Mouse (Mus musculus) G1E (cell line): Measurements from ENCODE around the gene Nln. TPM values are rescaled to one million over a fixed set of nuclear protein-coding genes. Genes with fewer than 3 reads are reported as not detected.

Experiments used
- ATAC-seq: 2 replicates; pipeline ENCODE4 v1.8.0; 2016; ENCODE audit warnings: mild to moderate bottlenecking; ENCODE audit not compliant: insufficient number of reproducible peaks, poor library complexity, low FRiP score, severe bottlenecking; ENCODE audit errors: extremely low read depth
- DNase-seq: peaks from one replicate; pipeline ENCODE4 v3.0.0; 2012; ENCODE audit warnings: low spot score
- H3K27me3 ChIP-seq: 2 replicates; pipeline ENCODE4 v1.6.1; 2012; ENCODE audit warnings: mild to moderate bottlenecking, low read length, inconsistent platforms; ENCODE audit not compliant: insufficient read depth
- H3K36me3 ChIP-seq: replicated peaks from 2 replicates; pipeline ENCODE3; 2012; ENCODE audit warnings: mild to moderate bottlenecking, inconsistent platforms
- H3K4me1 ChIP-seq: 2 replicates; pipeline ENCODE4 v1.6.1; 2012; ENCODE audit warnings: low read depth, low read length, inconsistent platforms, mixed read lengths; ENCODE audit not compliant: insufficient read depth
- H3K4me3 ChIP-seq: 2 replicates; pipeline ENCODE4 v1.5.1; 2012; ENCODE audit warnings: low read depth, mild to moderate bottlenecking, inconsistent platforms, low read length, moderate library complexity, mixed read lengths
- H3K9me3 ChIP-seq: replicated peaks from 2 replicates; pipeline ENCODE4 v1.6.1; 2012; ENCODE audit warnings: inconsistent platforms
- CTCF ChIP-seq: IDR thresholded peaks from 2 replicates; pipeline ENCODE4 v1.5.1; 2012; ENCODE audit warnings: low read depth, low read length, inconsistent platforms, mixed read lengths
- GATA1 ChIP-seq: IDR thresholded peaks from 2 replicates; pipeline ENCODE4 v1.6.1; 2012; ENCODE audit warnings: borderline replicate concordance, low read length, inconsistent platforms, mixed read lengths
- GATA2 ChIP-seq: IDR thresholded peaks from 2 replicates; pipeline ENCODE4 v1.6.1; 2012; ENCODE audit warnings: low read depth, low read length, inconsistent platforms, borderline replicate concordance
- POLR2AphosphoS5 ChIP-seq: IDR thresholded peaks from 2 replicates; pipeline ENCODE4 v1.6.1; 2012; ENCODE audit warnings: low read depth, low read length, inconsistent platforms; ENCODE audit not compliant: insufficient replicate concordance
- TAL1 ChIP-seq: conservative IDR thresholded peaks from 2 replicates; pipeline ENCODE4 v1.6.1; 2012; ENCODE audit warnings: low read depth, low read length, inconsistent platforms, mixed read lengths
- polyA plus RNA-seq: library from polyadenylated mRNA; stranded (reverse); fragments of >175 nt; gene quantifications from 2 replicates; pipeline ENCODE4 v1.2.3, GENCODE M21; 2012
- total RNA-seq, 2 experiments: library from RNA; stranded (forward) in 1 of 2; stranded (reverse) in 1 of 2; fragments of 200-1000 nt in 1 of 2; fragments of >200 nt in 1 of 2; fragmentation: Nextera tagmentation in 1 of 2; gene quantifications; 2 replicates each; pipeline ENCODE4 v1.2.3; 2014 to 2017

Nln gene
- total and polyA plus RNA-seq, 3 experiments = 15.4 to 31.7 (median 17.6) TPM

GRCm38 (mm10) chr13:104100416-104100815 lies 9.0 kb downstream of the Nln start:
- H3K27me3 ChIP-seq = no peaks in the 10 kb centered on the region
- TF ChIP-seq GATA2 (no peak), GATA1 (no peak)
- H3K4me3 ChIP-seq = no peak overlapping the region
- ATAC-seq (no peak), DNase-seq (no peak)
- peaks cover 15% of the 10 kb centered on the region for H3K36me3 ChIP-seq
- H3K9me3 ChIP-seq = no peaks in the 10 kb centered on the region
- peaks cover 9% of the 10 kb centered on the region for H3K4me1 ChIP-seq

- Histone ChIP-seq H3K4me3 (no peak overlapping the region), H3K9me3 (no peaks in the 10 kb centered on the region), H3K36me3 (peaks cover 33% of the 10 kb centered on the region), H3K27me3 (no peaks in the 10 kb centered on the region), H3K4me1 (peaks cover 18% of the 10 kb centered on the region)
- ATAC-seq (no peak), DNase-seq (no peak)
- no peak for TF ChIP-seq POLR2AphosphoS5
- no peak for TF ChIP-seq GATA1
- no peak for TF ChIP-seq TAL1
- TF ChIP-seq GATA2 = no peak
- TF ChIP-seq CTCF = no peak
Measured at GRCm38 (mm10) chr13:104097190-104097589, 12.2 kb downstream of the Nln start.

DNA sequence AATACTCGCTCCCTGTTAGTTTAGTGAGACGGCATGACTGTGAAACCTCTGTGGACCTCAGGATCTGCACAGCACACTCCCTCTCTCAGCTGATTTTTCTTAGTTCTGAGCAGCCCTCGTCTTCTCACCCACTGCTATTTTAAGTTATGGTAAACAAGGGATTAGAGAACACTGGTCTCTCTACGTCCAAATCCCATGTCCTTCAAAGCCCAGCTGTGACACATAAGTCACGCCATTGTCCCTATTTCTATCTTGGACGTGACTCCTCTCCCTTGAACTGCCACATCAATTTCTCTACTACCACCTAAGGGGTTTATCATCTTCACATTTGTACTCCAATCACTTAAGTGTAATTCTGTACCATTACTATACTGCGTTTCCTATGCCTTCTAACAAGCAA lies 13.5 kb downstream of the Nln start:
- H3K4me3 ChIP-seq = no peak overlapping the region
- H3K36me3 ChIP-seq = peaks cover 33% of the 10 kb centered on the region
- TF ChIP-seq POLR2AphosphoS5 (no peak), TAL1 (no peak), CTCF (no peak), GATA1 (no peak), GATA2 (no peak)
- H3K27me3 ChIP-seq = no peaks in the 10 kb centered on the region
- ATAC-seq (no peak), DNase-seq (no peak)
- H3K9me3 ChIP-seq = no peaks in the 10 kb centered on the region
- H3K4me1 ChIP-seq = peaks cover 12% of the 10 kb centered on the region

- Histone ChIP-seq H3K4me1 (peaks cover 12% of the 10 kb centered on the region), H3K9me3 (no peaks in the 10 kb centered on the region), H3K36me3 (peaks cover 31% of the 10 kb centered on the region), H3K27me3 (no peaks in the 10 kb centered on the region), H3K4me3 (no peak overlapping the region)
- DNase-seq (no peak), ATAC-seq (peak; percentile 4; the same call in 1 of the 2 replicates)
- TF ChIP-seq GATA1 = no peak
- TF ChIP-seq CTCF = no peak
- TF ChIP-seq POLR2AphosphoS5 = no peak
- no peak for TF ChIP-seq GATA2
- no peak for TF ChIP-seq TAL1
Measured at GRCm38 (mm10) chr13:104094531-104095385, 14.7 kb downstream of the Nln start.

DNA sequence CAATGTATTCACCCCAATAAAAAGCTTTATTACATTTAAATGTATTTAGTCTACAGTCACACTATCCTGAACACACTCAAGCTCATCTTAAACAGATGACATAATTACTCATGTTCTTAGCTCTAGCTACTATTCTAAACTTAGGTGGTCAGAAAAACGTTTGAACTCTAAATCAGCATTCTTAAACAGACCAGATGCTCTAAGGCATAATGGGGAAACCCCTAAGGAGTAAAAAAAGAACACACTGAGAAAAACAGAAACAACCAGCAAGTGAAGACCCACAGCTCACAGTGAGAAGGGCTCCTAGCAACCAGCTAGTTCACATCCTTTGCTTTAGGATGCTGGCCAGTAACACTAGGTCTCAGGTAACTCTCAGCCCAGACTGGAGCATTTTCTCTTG lies 17.7 kb downstream of the Nln start:
- no peak overlapping the region for H3K4me3 ChIP-seq
- TF ChIP-seq POLR2AphosphoS5 (no peak), GATA1 (no peak), TAL1 (no peak), GATA2 (no peak), CTCF (no peak)

DNA sequence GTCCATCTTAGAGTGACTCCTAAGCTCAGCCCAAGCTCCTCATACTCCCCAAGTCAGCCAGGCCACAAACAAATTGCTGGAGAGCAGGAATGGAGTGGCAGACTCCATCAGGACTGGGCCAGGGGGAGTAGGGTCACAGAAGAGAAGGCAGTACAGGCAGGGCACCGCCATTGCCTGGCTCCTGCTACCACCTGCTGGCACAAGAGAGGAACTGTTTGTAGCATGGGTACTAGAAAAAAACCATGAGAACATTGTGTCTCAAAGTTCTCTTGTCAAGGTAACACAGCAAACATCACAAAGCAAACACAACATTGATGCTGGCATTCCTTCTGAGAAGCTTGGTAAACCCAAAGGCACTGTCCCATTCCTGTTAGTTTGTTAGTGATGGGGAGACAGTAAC lies 20.0 kb downstream of the Nln start:
- peak; percentile 49; the same call in 1 of the 2 replicates for ATAC-seq
- peaks cover 6% of the 10 kb centered on the region; the same call in 1 of the 2 replicates for H3K4me1 ChIP-seq
- H3K27me3 ChIP-seq = no peaks in the 10 kb centered on the region

More for the DNA sequence above, 17.7 kb downstream of the Nln start:
- no peak for DNase-seq
- no peak for ATAC-seq
- no peaks in the 10 kb centered on the region for H3K27me3 ChIP-seq
- peaks cover 12% of the 10 kb centered on the region for H3K4me1 ChIP-seq
- H3K36me3 ChIP-seq = peaks cover 37% of the 10 kb centered on the region
- H3K9me3 ChIP-seq = no peaks in the 10 kb centered on the region

More for the DNA sequence above, 20.0 kb downstream of the Nln start:
- TF ChIP-seq POLR2AphosphoS5 (no peak), CTCF (peak; percentile 53; the same call in 1 of the 2 replicates), TAL1 (no peak), GATA1 (no peak)
- DNase-seq = peak; percentile 33
- H3K4me3 ChIP-seq = no peak overlapping the region
- peaks cover 28% of the 10 kb centered on the region for H3K36me3 ChIP-seq
- no peaks in the 10 kb centered on the region for H3K9me3 ChIP-seq
